Mouse (Mus musculus) midbrain, embryonic 14.5 days (tissue): ENCODE measurements at regions not wholly inside any gene's neighbourhood (a gene's known extent, or its start where the extent isn't known, plus 50 kb on each side); places are given as distances from the start of the nearest gene placed in this dataset.

Source experiments
- ATAC-seq: fragments of 200-750 bp; cut with Nextera tagmentation; 2 replicates; pipeline ENCODE4 v1.8.0; 2017; ENCODE audit warnings: moderate number of reproducible peaks, moderate library complexity; ENCODE audit not compliant: low FRiP score, low TSS enrichment
- DNase-seq: peaks from one replicate; pipeline ENCODE4 v3.0.0-alpha.2; 2015
- H3K27ac ChIP-seq: fragments of 300-500 bp; sonication (generic); replicated peaks from 2 replicates; pipeline ENCODE4 v1.5.1; 2014; ENCODE audit warnings: mild to moderate bottlenecking, low read depth, low read length, moderate library complexity
- H3K27me3 ChIP-seq: fragments of 300-500 bp; sonication (generic); 2 replicates; pipeline ENCODE4 v1.6.1; 2014; ENCODE audit warnings: low read length, control low read depth, mixed read lengths; ENCODE audit not compliant: control insufficient read depth, insufficient read depth
- H3K36me3 ChIP-seq: fragments of 300-500 bp; sonication (generic); 2 replicates; pipeline ENCODE4 v1.6.1; 2014; ENCODE audit warnings: low read length, control low read depth; ENCODE audit not compliant: control insufficient read depth, insufficient read depth
- H3K4me1 ChIP-seq: fragments of 300-500 bp; sonication (generic); 2 replicates; pipeline ENCODE4 v1.6.1; 2014; ENCODE audit warnings: mild to moderate bottlenecking, antibody characterized with exemption, low read length, control low read depth; ENCODE audit not compliant: control insufficient read depth, insufficient read depth
- H3K4me2 ChIP-seq: fragments of 300-500 bp; sonication (generic); 2 replicates; pipeline ENCODE4 v1.6.1; 2014; ENCODE audit warnings: mild to moderate bottlenecking, low read length, moderate library complexity
- H3K4me3 ChIP-seq: fragments of 300-500 bp; sonication (generic); replicated peaks from 2 replicates; pipeline ENCODE4 v1.5.1; 2014; ENCODE audit warnings: low read depth, low read length
- H3K9ac ChIP-seq: fragments of 300-500 bp; sonication (generic); replicated peaks from 2 replicates; pipeline ENCODE4 v1.6.1; 2014; ENCODE audit warnings: mild to moderate bottlenecking, low read length, moderate library complexity
- H3K9me3 ChIP-seq: fragments of 300-500 bp; sonication (generic); 2 replicates; pipeline ENCODE4 v1.6.1; 2016; ENCODE audit warnings: low read length, control low read depth, mixed read lengths; ENCODE audit not compliant: control insufficient read depth
- WGBS: fragments of 180-500 bp; shearing (Covaris S2); extraction: QIAGEN DNeasy Blood & Tissue Kit; methylation state at CpG from one replicate; pipeline ENCODE4 v1.1.7; 2014; 5-methylcytosine and 5-hydroxymethylcytosine counted together

- no peaks in the 10 kb centered on the region for H3K9me3 ChIP-seq
- no peak for ATAC-seq
Measured at GRCm38 (mm10) chr5:85954526-85954925, 110.9 kb downstream of the Cenpc1 start.

GRCm38 (mm10) chr5:85936667-85937314 lies 128.6 kb downstream of the Cenpc1 start:
- no peak overlapping the region for H3K9ac ChIP-seq
- 37% methylated on average over 8 of the region's 8 CpGs for WGBS
- no peak for ATAC-seq
- H3K4me3 ChIP-seq: no peak overlapping the region
- no peaks in the 10 kb centered on the region for H3K27me3 ChIP-seq
- H3K4me1 ChIP-seq: no peaks in the 10 kb centered on the region
- no peak overlapping the region for H3K27ac ChIP-seq
- H3K9me3 ChIP-seq: no peaks in the 10 kb centered on the region
- H3K36me3 ChIP-seq: no peaks in the 10 kb centered on the region
- H3K4me2 ChIP-seq: no peak overlapping the region
- DNase-seq: peak; percentile 89

More at GRCm38 (mm10) chr5:85954526-85954925, 110.9 kb downstream of the Cenpc1 start:
- Histone ChIP-seq H3K4me2 (no peak overlapping the region), H3K4me1 (no peaks in the 10 kb centered on the region), H3K9ac (no peak overlapping the region), H3K36me3 (no peaks in the 10 kb centered on the region), H3K4me3 (no peak overlapping the region), H3K27ac (no peak overlapping the region), H3K27me3 (no peaks in the 10 kb centered on the region)
- no peak for DNase-seq

- Histone ChIP-seq H3K27me3 (no peaks in the 10 kb centered on the region), H3K9me3 (no peaks in the 10 kb centered on the region), H3K4me2 (no peak overlapping the region), H3K9ac (no peak overlapping the region), H3K27ac (no peak overlapping the region), H3K36me3 (no peaks in the 10 kb centered on the region), H3K4me1 (no peaks in the 10 kb centered on the region), H3K4me3 (no peak overlapping the region)
- 97% methylated on average over 2 of the region's 2 CpGs for WGBS
- DNase-seq (no peak), ATAC-seq (no peak)
Measured at GRCm38 (mm10) chr5:85918288-85918687, 147.1 kb downstream of the Cenpc1 start.

- Histone ChIP-seq H3K4me3 (no peak overlapping the region), H3K4me2 (no peak overlapping the region), H3K4me1 (no peaks in the 10 kb centered on the region), H3K36me3 (no peaks in the 10 kb centered on the region), H3K27ac (no peak overlapping the region), H3K9ac (no peak overlapping the region), H3K9me3 (no peaks in the 10 kb centered on the region), H3K27me3 (no peaks in the 10 kb centered on the region)
- no peak for ATAC-seq
- DNase-seq: no peak
- 80% methylated on average over 4 of the region's 4 CpGs for WGBS
Measured at GRCm38 (mm10) chr5:85915000-85915399, 150.4 kb downstream of the Cenpc1 start.

- no peak for DNase-seq
- Histone ChIP-seq H3K4me2 (no peak overlapping the region), H3K27me3 (no peaks in the 10 kb centered on the region), H3K9ac (no peak overlapping the region), H3K9me3 (no peaks in the 10 kb centered on the region), H3K4me1 (no peaks in the 10 kb centered on the region), H3K4me3 (no peak overlapping the region), H3K27ac (no peak overlapping the region), H3K36me3 (no peaks in the 10 kb centered on the region)
- 86% methylated on average over 6 of the region's 6 CpGs for WGBS
- no peak for ATAC-seq
Measured at GRCm38 (mm10) chr5:85896452-85896851, 168.9 kb downstream of the Cenpc1 start.

GRCm38 (mm10) chr5:85895814-85896213 lies 169.6 kb downstream of the Cenpc1 start:
- Histone ChIP-seq H3K27ac (no peak overlapping the region), H3K9ac (no peak overlapping the region), H3K4me3 (no peak overlapping the region), H3K4me1 (no peaks in the 10 kb centered on the region), H3K9me3 (no peaks in the 10 kb centered on the region), H3K36me3 (no peaks in the 10 kb centered on the region), H3K27me3 (no peaks in the 10 kb centered on the region), H3K4me2 (no peak overlapping the region)
- WGBS: 84% methylated on average over 2 of the region's 2 CpGs
- DNase-seq (no peak), ATAC-seq (no peak)

GRCm38 (mm10) chr5:85870311-85870710 lies 195.1 kb downstream of the Cenpc1 start:
- peak; percentile 1 for DNase-seq
- Histone ChIP-seq H3K4me3 (no peak overlapping the region), H3K27me3 (no peaks in the 10 kb centered on the region), H3K4me2 (no peak overlapping the region), H3K9me3 (no peaks in the 10 kb centered on the region), H3K9ac (no peak overlapping the region), H3K4me1 (no peaks in the 10 kb centered on the region), H3K36me3 (no peaks in the 10 kb centered on the region), H3K27ac (no peak overlapping the region)
- no peak for ATAC-seq
- WGBS: 81% methylated on average over 8 of the region's 8 CpGs

- ATAC-seq: no peak
- no peaks in the 10 kb centered on the region for H3K4me1 ChIP-seq
- WGBS: 95% methylated on average over 2 of the region's 2 CpGs
- no peaks in the 10 kb centered on the region for H3K9me3 ChIP-seq
- H3K27ac ChIP-seq: no peak overlapping the region
- DNase-seq: no peak
- no peak overlapping the region for H3K4me3 ChIP-seq
- no peak overlapping the region for H3K9ac ChIP-seq
- no peaks in the 10 kb centered on the region for H3K36me3 ChIP-seq
- H3K27me3 ChIP-seq: no peaks in the 10 kb centered on the region
- H3K4me2 ChIP-seq: no peak overlapping the region
Measured at GRCm38 (mm10) chr5:85832556-85832955, 232.8 kb downstream of the Cenpc1 start.

GRCm38 (mm10) chr5:85795531-85796197 lies 269.7 kb downstream of the Cenpc1 start:
- WGBS: 85% methylated on average over 14 of the region's 14 CpGs
- Histone ChIP-seq H3K4me2 (no peak overlapping the region), H3K4me1 (no peaks in the 10 kb centered on the region), H3K36me3 (no peaks in the 10 kb centered on the region), H3K4me3 (no peak overlapping the region), H3K27me3 (no peaks in the 10 kb centered on the region), H3K9me3 (peaks cover 4% of the 10 kb centered on the region; the same call in 1 of the 2 replicates), H3K9ac (no peak overlapping the region), H3K27ac (no peak overlapping the region)
- ATAC-seq (no peak), DNase-seq (no peak)
